Mouse (Mus musculus): Measurements from ENCODE around the gene Flt1. TPM values are rescaled to one million over a fixed set of nuclear protein-coding genes. Genes with fewer than 3 reads are reported as not detected.
A peak's percentile ranks its signal among the peaks of the same experiment; 100 is the strongest.
"Not testable (repeated sequence)": the region's sequence is repeated elsewhere in the genome, so short reads cannot be mapped to it uniquely, and the experiment has no call there.

Gene Flt1
- polyA plus RNA-seq, 1 experiment from 2014 or later, result 15.6 TPM

- no peak for ATAC-seq (ENCODE audit: low FRiP score, low read depth)
- H3K27ac ChIP-seq, result no peak overlapping the region
- no peaks in the 10 kb centered on the region for H3K4me1 ChIP-seq
- no peak overlapping the region for H3K9ac ChIP-seq
- H3K36me3 ChIP-seq, result no peaks in the 10 kb centered on the region
- H3K27me3 ChIP-seq (replicated peaks), result no peaks in the 10 kb centered on the region
- 69% methylated on average over 13 of the region's 13 CpGs for WGBS
- H3K4me3 ChIP-seq, result no peak overlapping the region
- no peak overlapping the region for H3K4me2 ChIP-seq (replicated peaks)
- H3K9me3 ChIP-seq, result no peaks in the 10 kb centered on the region
These were observed 145.6 kb downstream of the Flt1 start for GRCm38 (mm10) chr5:147580181-147580580.

GRCm38 (mm10) chr5:147579691-147580090 lies 146.1 kb downstream of the Flt1 start:
- 82% methylated on average over 8 of the region's 8 CpGs for WGBS
- Histone ChIP-seq H3K4me2 (replicated peaks) (no peak overlapping the region), H3K9ac (no peak overlapping the region), H3K4me1 (no peaks in the 10 kb centered on the region), H3K9me3 (no peaks in the 10 kb centered on the region), H3K4me3 (no peak overlapping the region), H3K36me3 (no peaks in the 10 kb centered on the region), H3K27ac (no peak overlapping the region), H3K27me3 (replicated peaks) (no peaks in the 10 kb centered on the region)
- ATAC-seq (ENCODE audit: low FRiP score, low read depth), result no peak

- Histone ChIP-seq H3K9me3 (no peaks in the 10 kb centered on the region), H3K4me3 (no peak overlapping the region), H3K4me2 (replicated peaks) (no peak overlapping the region), H3K36me3 (no peaks in the 10 kb centered on the region), H3K4me1 (no peaks in the 10 kb centered on the region), H3K27ac (no peak overlapping the region), H3K9ac (no peak overlapping the region), H3K27me3 (replicated peaks) (no peaks in the 10 kb centered on the region)
- WGBS, result 90% methylated on average over 7 of the region's 7 CpGs
- ATAC-seq (ENCODE audit: low FRiP score, low read depth), result no peak
These were observed 146.7 kb downstream of the Flt1 start for GRCm38 (mm10) chr5:147579148-147579547.

GRCm38 (mm10) chr5:147577003-147577402 lies 148.8 kb downstream of the Flt1 start:
- WGBS, result 83% methylated on average over 6 of the region's 6 CpGs
- no peak for ATAC-seq (ENCODE audit: low FRiP score, low read depth)
- Histone ChIP-seq H3K9me3 (no peaks in the 10 kb centered on the region), H3K9ac (no peak overlapping the region), H3K4me2 (replicated peaks) (no peak overlapping the region), H3K4me1 (no peaks in the 10 kb centered on the region), H3K27me3 (replicated peaks) (no peaks in the 10 kb centered on the region), H3K4me3 (no peak overlapping the region), H3K36me3 (no peaks in the 10 kb centered on the region), H3K27ac (no peak overlapping the region)

- H3K36me3 ChIP-seq, result no peaks in the 10 kb centered on the region
- WGBS, result 73% methylated on average over 8 of the region's 8 CpGs
These were observed 151.3 kb downstream of the Flt1 start for GRCm38 (mm10) chr5:147574517-147574916.

GRCm38 (mm10) chr5:147573555-147573954 lies 152.3 kb downstream of the Flt1 start:
- Histone ChIP-seq H3K9me3 (no peaks in the 10 kb centered on the region), H3K27ac (no peak overlapping the region), H3K27me3 (replicated peaks) (no peaks in the 10 kb centered on the region), H3K4me1 (no peaks in the 10 kb centered on the region), H3K4me2 (replicated peaks) (no peak overlapping the region), H3K4me3 (no peak overlapping the region), H3K36me3 (no peaks in the 10 kb centered on the region), H3K9ac (no peak overlapping the region)
- no peak for ATAC-seq (ENCODE audit: low FRiP score, low read depth)
- 95% methylated on average over 1 of the region's 1 CpGs for WGBS

More at GRCm38 (mm10) chr5:147574517-147574916, 151.3 kb downstream of the Flt1 start:
- H3K4me3 ChIP-seq, result no peak overlapping the region
- H3K27me3 ChIP-seq (replicated peaks), result no peaks in the 10 kb centered on the region
- no peak overlapping the region for H3K9ac ChIP-seq
- H3K4me2 ChIP-seq (replicated peaks), result no peak overlapping the region
- no peaks in the 10 kb centered on the region for H3K9me3 ChIP-seq
- ATAC-seq (ENCODE audit: low FRiP score, low read depth), result no peak
- H3K27ac ChIP-seq, result no peak overlapping the region
- H3K4me1 ChIP-seq, result no peaks in the 10 kb centered on the region

GRCm38 (mm10) chr5:147572695-147573094 lies 153.1 kb downstream of the Flt1 start:
- Histone ChIP-seq H3K9ac (no peak overlapping the region), H3K27ac (no peak overlapping the region), H3K9me3 (no peaks in the 10 kb centered on the region), H3K36me3 (no peaks in the 10 kb centered on the region), H3K4me1 (no peaks in the 10 kb centered on the region), H3K4me3 (no peak overlapping the region), H3K27me3 (replicated peaks) (no peaks in the 10 kb centered on the region), H3K4me2 (replicated peaks) (no peak overlapping the region)
- ATAC-seq (ENCODE audit: low FRiP score, low read depth), result no peak
- 91% methylated on average over 7 of the region's 7 CpGs for WGBS

- Histone ChIP-seq H3K27me3 (replicated peaks) (no peaks in the 10 kb centered on the region), H3K36me3 (no peaks in the 10 kb centered on the region), H3K4me2 (replicated peaks) (no peak overlapping the region), H3K9me3 (no peaks in the 10 kb centered on the region), H3K4me3 (no peak overlapping the region), H3K4me1 (no peaks in the 10 kb centered on the region), H3K27ac (no peak overlapping the region), H3K9ac (no peak overlapping the region)
- no peak for ATAC-seq (ENCODE audit: low FRiP score, low read depth)
- WGBS, result 78% methylated on average over 7 of the region's 7 CpGs
These were observed 159.5 kb downstream of the Flt1 start for GRCm38 (mm10) chr5:147566335-147566734.

GRCm38 (mm10) chr5:147565444-147565843 lies 160.4 kb downstream of the Flt1 start:
- Histone ChIP-seq H3K4me3 (no peak overlapping the region), H3K27me3 (replicated peaks) (no peaks in the 10 kb centered on the region), H3K9me3 (no peaks in the 10 kb centered on the region), H3K27ac (no peak overlapping the region), H3K36me3 (no peaks in the 10 kb centered on the region), H3K9ac (no peak overlapping the region), H3K4me2 (replicated peaks) (no peak overlapping the region), H3K4me1 (no peaks in the 10 kb centered on the region)
- ATAC-seq (ENCODE audit: low FRiP score, low read depth), result no peak
- 86% methylated on average over 7 of the region's 7 CpGs for WGBS

GRCm38 (mm10) chr5:147564140-147564590 lies 161.6 kb downstream of the Flt1 start:
- no peak for ATAC-seq (ENCODE audit: low FRiP score, low read depth)
- 23% methylated on average over 16 of the region's 16 CpGs for WGBS
- no peaks in the 10 kb centered on the region for H3K9me3 ChIP-seq
- H3K4me2 ChIP-seq (replicated peaks), result peak overlapping the region; percentile 28; the same call in 1 of the 2 replicates
- H3K9ac ChIP-seq, result no peak overlapping the region
- no peak overlapping the region; the same call in 1 of the 2 replicates for H3K4me3 ChIP-seq
- H3K4me1 ChIP-seq, result no peaks in the 10 kb centered on the region
- no peaks in the 10 kb centered on the region for H3K27me3 ChIP-seq (replicated peaks)
- H3K27ac ChIP-seq, result no peak overlapping the region
- H3K36me3 ChIP-seq, result no peaks in the 10 kb centered on the region

- no peaks in the 10 kb centered on the region for H3K27me3 ChIP-seq (replicated peaks)
- ATAC-seq (ENCODE audit: low FRiP score, low read depth), result no peak
- H3K9me3 ChIP-seq, result no peaks in the 10 kb centered on the region
- peak overlapping the region; percentile 28; the same call in 1 of the 2 replicates for H3K4me2 ChIP-seq (replicated peaks)
- WGBS, result 48% methylated on average over 18 of the region's 18 CpGs
- H3K9ac ChIP-seq, result no peak overlapping the region
- no peaks in the 10 kb centered on the region for H3K36me3 ChIP-seq
- no peaks in the 10 kb centered on the region for H3K4me1 ChIP-seq
- no peak overlapping the region for H3K27ac ChIP-seq
- no peak overlapping the region; the same call in 1 of the 2 replicates for H3K4me3 ChIP-seq
These were observed 162.2 kb downstream of the Flt1 start for GRCm38 (mm10) chr5:147563511-147564139.

- H3K9me3 ChIP-seq; H3K9ac ChIP-seq; H3K36me3 ChIP-seq; H3K27ac ChIP-seq; H3K27me3 ChIP-seq (replicated peaks); H3K4me2 ChIP-seq (replicated peaks); H3K4me3 ChIP-seq; ATAC-seq (ENCODE audit: low FRiP score, low read depth); H3K4me1 ChIP-seq: not testable (repeated sequence)
- WGBS, result 80% methylated on average over 6 of the region's 6 CpGs
These were observed 168.2 kb downstream of the Flt1 start for GRCm38 (mm10) chr5:147557641-147558040.

Data from neural tube, embryonic 12.5 days (tissue).